Comparison of ENCODE assay signal across 29 mouse cellular contexts in genomic region chr2:177559365-177559764, GRCm38 (mm10). TPM values are rescaled to one million over a fixed set of nuclear protein-coding genes. Genes with fewer than 3 reads are reported as not detected.
"Had no signal": no experiment of that assay in that cellular context is flagged by ENCODE, and none has a peak within 500 bp of the region (broad histone marks: within the 10 kb centered on the region; RNA-seq: fewer than 3 reads in every experiment).

No protein-coding gene starts in this region.

RNA-seq across cellular contexts. Expression of gene Gm14406, which starts 18.6 kb away (rescaled TPM):
- total RNA-seq: gastrocnemius, postnatal 25 days; granulocyte monocyte progenitor cell, adult 5-6 weeks; heart, adult 18-20 months; heart, postnatal 10 days; heart, postnatal 4 days; layer of hippocampus, adult 2 months; layer of hippocampus, postnatal 10 days; layer of hippocampus, postnatal 25 days; left cerebral cortex, postnatal 14 days had no signal
- polyA plus RNA-seq: heart, embryonic 10.5 days; heart, embryonic 12.5 days; heart, embryonic 14.5 days; heart, embryonic 16.5 days; hindbrain, embryonic 10.5 days; hindbrain, embryonic 12.5 days; hindbrain, embryonic 14.5 days; hindbrain, embryonic 16.5 days; inflammation-experienced regulatory T-cells, adult 6 months; intestine, embryonic 15.5 days; intestine, postnatal 0 days; kidney, embryonic 14.5 days; kidney, embryonic 16.5 days; limb, embryonic 10.5 days; limb, embryonic 12.5 days; limb, embryonic 14.5 days; liver, embryonic 11.5 days; liver, embryonic 13.5 days; liver, embryonic 15.5 days; liver, postnatal 0 days had no signal
